Mouse (Mus musculus) embryonic facial prominence, embryonic 11.5 days (tissue): ENCODE data around the gene Shisa6. TPM values are rescaled to one million over a fixed set of nuclear protein-coding genes. Genes with fewer than 3 reads are reported as not detected.

Source experiments
- ATAC-seq: fragments of 200-750 bp; cut with Nextera tagmentation; replicated peaks from 2 replicates; pipeline ENCODE4 v1.8.0; 2017; ENCODE audit warnings: low read depth; ENCODE audit not compliant: insufficient number of reproducible peaks, low FRiP score, low TSS enrichment
- DNase-seq: peaks from one replicate; pipeline ENCODE4 v3.0.0-alpha.2; 2015; ENCODE audit warnings: low spot score
- H3K27ac ChIP-seq: fragments of 300-500 bp; sonication (generic); replicated peaks from 2 replicates; pipeline ENCODE4 v1.5.1; 2014; ENCODE audit warnings: mild to moderate bottlenecking, low read depth, low read length, control low read depth
- H3K27me3 ChIP-seq: fragments of 300-500 bp; sonication (generic); 2 replicates; pipeline ENCODE4 v1.6.1; 2014; ENCODE audit warnings: mild to moderate bottlenecking, low read length, moderate library complexity, mixed read lengths; ENCODE audit not compliant: control insufficient read depth, insufficient read depth
- H3K36me3 ChIP-seq: fragments of 300-500 bp; sonication (generic); replicated peaks from 2 replicates; pipeline ENCODE4 v1.6.1; 2014; ENCODE audit warnings: low read depth, mild to moderate bottlenecking, low read length, moderate library complexity, mixed read lengths; ENCODE audit not compliant: control insufficient read depth, insufficient read depth
- H3K4me1 ChIP-seq: fragments of 300-500 bp; sonication (generic); 2 replicates; pipeline ENCODE4 v1.6.1; 2014; ENCODE audit warnings: low read length, mixed read lengths; ENCODE audit not compliant: control insufficient read depth, insufficient read depth
- H3K4me2 ChIP-seq: fragments of 300-500 bp; sonication (generic); 2 replicates; pipeline ENCODE4 v1.6.1; 2014; ENCODE audit warnings: low read depth, mild to moderate bottlenecking, control low read depth, low read length, moderate library complexity
- H3K4me3 ChIP-seq: fragments of 300-500 bp; sonication (generic); 2 replicates; pipeline ENCODE4 v1.5.1; 2014; ENCODE audit warnings: low read depth, low read length, control low read depth
- H3K9ac ChIP-seq: fragments of 300-500 bp; sonication (generic); replicated peaks from 2 replicates; pipeline ENCODE4 v1.6.1; 2014; ENCODE audit warnings: mild to moderate bottlenecking, control low read depth, low read length
- H3K9me3 ChIP-seq: fragments of 300-500 bp; sonication (generic); replicated peaks from 2 replicates; pipeline ENCODE4 v1.6.1; 2016; ENCODE audit warnings: mild to moderate bottlenecking, low read length, inconsistent platforms, mixed read lengths; ENCODE audit not compliant: control insufficient read depth
- WGBS: fragments of 180-500 bp; shearing (Covaris S2); extraction: QIAGEN DNeasy Blood & Tissue Kit; methylation state at CpG from one replicate; pipeline ENCODE4 v1.1.7; 2014; 5-methylcytosine and 5-hydroxymethylcytosine counted together
- polyA plus RNA-seq: library from polyadenylated mRNA; unstranded; fragments of >200 nt; fragmentation: Nextera tagmentation; extraction: Ambion mirVana; gene quantifications from 2 replicates; pipeline ENCODE4 v1.2.1, GENCODE M21; 2014

The Shisa6 gene
- polyA plus RNA-seq, 1 experiment from 2014 or later: 0.53 TPM

DNA sequence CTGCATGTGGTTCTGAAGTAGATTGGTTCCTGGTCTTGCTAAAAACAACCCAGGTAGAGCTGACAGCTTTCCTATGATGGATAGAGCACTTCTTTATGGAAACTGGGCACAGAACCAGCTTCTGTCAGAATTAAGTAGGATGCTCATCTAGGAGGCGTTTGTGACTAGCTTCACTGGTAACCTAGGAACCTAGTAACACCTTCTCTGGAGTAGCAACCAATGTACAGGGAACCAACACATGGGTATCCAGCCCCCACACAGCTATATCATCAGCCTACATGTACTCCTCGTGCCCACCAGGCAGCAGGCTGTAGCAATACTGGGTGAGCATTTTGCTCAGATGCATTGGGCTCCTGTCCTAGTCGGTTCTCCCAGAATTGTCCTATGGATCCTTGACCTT, 307.3 kb downstream of the Shisa6 start:
- Histone ChIP-seq H3K9ac (no peak overlapping the region), H3K4me2 (no peak overlapping the region), H3K4me3 (no peak overlapping the region), H3K27ac (no peak overlapping the region), H3K27me3 (no peaks in the 10 kb centered on the region), H3K4me1 (no peaks in the 10 kb centered on the region), H3K36me3 (no peaks in the 10 kb centered on the region), H3K9me3 (no peaks in the 10 kb centered on the region)
- ATAC-seq (no peak), DNase-seq (no peak)
- WGBS: 75% methylated on average over 3 of the region's 3 CpGs

DNA sequence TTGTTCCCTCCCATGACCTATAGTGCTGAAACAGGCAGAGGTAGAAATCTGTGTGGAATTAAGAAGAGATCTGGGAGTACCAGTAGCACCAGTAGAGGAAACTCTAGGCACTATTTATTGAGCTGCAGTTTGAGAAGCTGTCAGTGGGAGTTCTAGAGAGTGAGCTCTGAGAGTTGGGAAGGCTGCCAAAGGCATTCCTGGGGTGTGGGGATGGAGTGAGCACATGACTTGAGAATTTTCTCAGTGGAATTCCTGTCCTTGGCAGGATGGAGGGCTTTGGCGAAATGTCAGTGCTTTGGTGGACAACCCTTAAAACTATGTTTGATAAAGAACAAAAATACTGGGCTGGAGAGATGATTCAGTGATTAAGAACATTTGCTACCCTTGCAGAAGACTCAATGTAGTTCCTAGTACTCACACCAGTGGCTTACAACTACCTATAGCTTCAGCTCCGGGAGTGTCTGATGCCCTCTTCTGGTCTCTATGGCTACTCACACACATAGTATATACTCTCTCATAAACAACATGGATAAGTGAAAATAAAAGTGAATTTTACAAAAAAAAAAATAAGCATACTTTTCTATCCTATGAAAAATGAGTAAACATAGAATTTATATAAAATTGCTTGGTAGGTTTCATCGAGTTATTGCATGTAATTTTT, 337.0 kb downstream of the Shisa6 start:
- ATAC-seq (no peak), DNase-seq (no peak)
- H3K27ac ChIP-seq: no peak overlapping the region
- WGBS: 85% methylated on average over 3 of the region's 3 CpGs
- H3K4me1 ChIP-seq: no peaks in the 10 kb centered on the region
- H3K4me2 ChIP-seq: no peak overlapping the region
- H3K4me3 ChIP-seq: no peak overlapping the region
- H3K27me3 ChIP-seq: no peaks in the 10 kb centered on the region
- H3K36me3 ChIP-seq: no peaks in the 10 kb centered on the region
- no peaks in the 10 kb centered on the region for H3K9me3 ChIP-seq
- no peak overlapping the region for H3K9ac ChIP-seq

DNA sequence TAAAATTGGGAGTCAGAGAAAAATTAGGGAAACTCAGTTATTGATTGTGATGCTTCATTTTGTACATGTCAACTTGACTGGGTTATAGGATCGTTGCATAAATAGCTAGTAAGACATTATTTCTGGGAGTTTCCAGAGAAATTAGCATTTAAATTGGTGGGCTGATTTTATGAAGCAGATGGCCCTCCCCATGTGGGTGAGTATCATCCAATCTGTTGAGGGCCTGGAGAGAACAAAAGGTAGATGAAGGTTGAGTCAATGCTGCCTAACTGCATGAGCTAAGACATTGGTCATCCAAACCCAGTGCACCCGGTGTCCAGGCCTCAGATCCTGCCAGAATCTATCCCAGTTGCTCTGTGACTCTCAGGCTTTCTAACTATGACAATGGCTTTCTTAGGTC, 337.6 kb downstream of the Shisa6 start:
- ATAC-seq: no peak
- WGBS: 81% methylated on average over 2 of the region's 2 CpGs

DNA sequence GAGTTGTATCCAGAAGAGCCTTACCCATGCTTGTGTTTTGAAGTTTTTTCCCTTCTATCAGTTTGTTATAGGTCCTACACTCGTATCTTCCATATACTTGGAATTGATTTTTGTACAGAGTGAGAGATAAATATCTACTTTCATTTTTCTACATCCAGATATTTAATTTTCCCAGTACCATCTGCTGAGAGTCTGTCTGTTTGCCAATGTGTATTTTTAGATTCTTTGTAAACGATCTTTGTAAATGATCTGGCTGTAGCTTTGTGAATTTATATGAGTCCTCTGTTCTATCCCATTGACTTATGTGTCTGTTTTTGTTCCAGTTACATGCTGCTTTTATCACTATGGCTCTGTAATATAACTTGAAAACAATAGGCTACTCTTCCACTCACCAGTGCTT, 348.0 kb downstream of the Shisa6 start:
- Histone ChIP-seq H3K27me3 (no peaks in the 10 kb centered on the region), H3K9me3 (no peaks in the 10 kb centered on the region), H3K4me1 (no peaks in the 10 kb centered on the region), H3K9ac (no peak overlapping the region), H3K4me3 (no peak overlapping the region), H3K36me3 (no peaks in the 10 kb centered on the region), H3K27ac (no peak overlapping the region), H3K4me2 (no peak overlapping the region)
- DNase-seq (no peak), ATAC-seq (no peak)
- WGBS: 73% methylated on average over 2 of the region's 2 CpGs

More for the DNA sequence above, 337.6 kb downstream of the Shisa6 start:
- H3K27ac ChIP-seq: no peak overlapping the region
- no peak overlapping the region for H3K4me3 ChIP-seq
- H3K27me3 ChIP-seq: no peaks in the 10 kb centered on the region
- H3K36me3 ChIP-seq: no peaks in the 10 kb centered on the region
- H3K9me3 ChIP-seq: no peaks in the 10 kb centered on the region
- H3K9ac ChIP-seq: no peak overlapping the region
- DNase-seq: no peak
- no peak overlapping the region for H3K4me2 ChIP-seq
- no peaks in the 10 kb centered on the region for H3K4me1 ChIP-seq

DNA sequence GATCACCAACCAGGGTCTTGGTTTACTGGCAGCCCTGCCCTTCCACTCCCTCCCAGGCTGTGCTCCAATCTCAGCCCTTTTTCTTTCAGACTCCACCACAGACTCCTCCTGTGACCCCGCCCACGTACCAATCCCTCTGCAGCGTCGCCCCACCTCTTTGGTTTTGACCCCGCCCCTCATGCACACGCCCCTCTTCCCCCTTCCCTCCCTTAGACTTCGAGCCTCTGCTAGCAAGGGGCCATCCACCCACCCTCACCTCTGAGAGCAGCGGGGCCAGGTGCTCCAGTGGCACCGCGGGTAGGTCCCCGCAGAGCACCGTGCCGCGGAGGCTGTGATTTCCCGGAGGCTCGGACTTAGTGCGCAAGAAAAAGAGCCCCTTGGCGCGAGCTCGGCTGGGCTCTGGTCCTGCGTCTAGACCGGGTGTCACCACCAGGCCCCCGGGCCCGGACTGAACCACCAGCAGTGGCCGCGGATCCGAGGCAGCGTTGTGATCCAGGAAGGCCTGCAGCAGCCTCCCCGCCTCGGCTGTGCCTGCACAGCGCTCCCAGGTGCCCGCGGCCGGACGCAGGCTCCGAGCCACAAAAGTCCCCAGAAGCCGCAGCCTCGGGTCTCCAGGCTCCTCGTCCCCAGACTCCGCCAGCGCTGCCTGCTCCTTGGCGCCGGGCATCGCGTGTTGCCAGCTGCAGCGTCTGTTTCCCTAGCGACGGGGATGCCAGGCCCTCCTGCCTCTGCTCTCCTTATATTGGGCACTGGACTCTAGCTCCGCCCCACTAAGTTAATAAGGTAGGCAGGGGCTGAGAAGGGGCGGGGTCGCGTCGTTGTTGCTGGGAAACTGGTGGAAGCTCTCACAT, 357.7 kb downstream of the Shisa6 start, which contains the start of gene Dnah9:
TSS of gene Dnah9 (minus strand) at position 751 of the 851 bp plus-strand sequence.
- Histone ChIP-seq H3K4me2 (peak within 1 kb of the TSS; percentile 97), H3K9me3 (no peaks in the 10 kb centered on the region), H3K27me3 (no peaks in the 10 kb centered on the region), H3K4me3 (peak within 1 kb of the TSS; percentile 55), H3K36me3 (no peaks in the 10 kb centered on the region), H3K27ac (no peak within 1 kb of the TSS), H3K9ac (peak within 1 kb of the TSS; percentile 35), H3K4me1 (no peaks in the 10 kb centered on the region)
- DNase-seq: peak; percentile 87
- ATAC-seq: peak; percentile 94
- under 1% methylated on average over 53 of the region's 53 CpGs for WGBS

DNA sequence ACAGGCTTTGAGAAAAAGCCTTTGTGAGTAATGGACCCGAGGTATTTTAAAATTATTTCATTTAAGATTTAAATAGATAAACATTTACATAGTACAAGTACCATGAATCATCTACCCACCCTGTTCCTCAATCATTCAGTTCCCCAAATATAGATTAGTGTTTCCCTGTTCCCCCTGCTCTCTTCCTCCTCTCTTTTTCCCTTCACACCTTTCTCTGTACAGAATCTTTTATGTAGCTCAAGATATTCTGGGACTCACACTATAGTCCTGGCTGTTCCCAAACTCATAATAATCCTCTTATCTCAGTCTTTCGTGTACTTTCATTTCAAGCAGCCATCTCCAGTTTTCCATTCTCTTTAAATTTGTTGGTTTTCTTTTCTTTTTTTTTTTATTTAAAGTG, 361.7 kb downstream of the Shisa6 start:
- no peaks in the 10 kb centered on the region for H3K4me1 ChIP-seq
- no peaks in the 10 kb centered on the region for H3K36me3 ChIP-seq
- DNase-seq (no peak), ATAC-seq (no peak)
- no peaks in the 10 kb centered on the region for H3K9me3 ChIP-seq
- no peaks in the 10 kb centered on the region for H3K27me3 ChIP-seq
- no peak overlapping the region for H3K27ac ChIP-seq
- 89% methylated on average over 2 of the region's 2 CpGs for WGBS
- H3K9ac ChIP-seq: no peak overlapping the region
- H3K4me3 ChIP-seq: no peak overlapping the region
- no peak overlapping the region for H3K4me2 ChIP-seq
